Mouse (Mus musculus): ENCODE data around the gene Pitx3. TPM values are rescaled to one million over a fixed set of nuclear protein-coding genes. Genes with fewer than 3 reads are reported as not detected.

The Pitx3 gene
- 0.41 and 0.82 TPM in 2 replicates for polyA plus RNA-seq (2014; fragmentation: Nextera tagmentation; extraction: Ambion mirVana)

DNA sequence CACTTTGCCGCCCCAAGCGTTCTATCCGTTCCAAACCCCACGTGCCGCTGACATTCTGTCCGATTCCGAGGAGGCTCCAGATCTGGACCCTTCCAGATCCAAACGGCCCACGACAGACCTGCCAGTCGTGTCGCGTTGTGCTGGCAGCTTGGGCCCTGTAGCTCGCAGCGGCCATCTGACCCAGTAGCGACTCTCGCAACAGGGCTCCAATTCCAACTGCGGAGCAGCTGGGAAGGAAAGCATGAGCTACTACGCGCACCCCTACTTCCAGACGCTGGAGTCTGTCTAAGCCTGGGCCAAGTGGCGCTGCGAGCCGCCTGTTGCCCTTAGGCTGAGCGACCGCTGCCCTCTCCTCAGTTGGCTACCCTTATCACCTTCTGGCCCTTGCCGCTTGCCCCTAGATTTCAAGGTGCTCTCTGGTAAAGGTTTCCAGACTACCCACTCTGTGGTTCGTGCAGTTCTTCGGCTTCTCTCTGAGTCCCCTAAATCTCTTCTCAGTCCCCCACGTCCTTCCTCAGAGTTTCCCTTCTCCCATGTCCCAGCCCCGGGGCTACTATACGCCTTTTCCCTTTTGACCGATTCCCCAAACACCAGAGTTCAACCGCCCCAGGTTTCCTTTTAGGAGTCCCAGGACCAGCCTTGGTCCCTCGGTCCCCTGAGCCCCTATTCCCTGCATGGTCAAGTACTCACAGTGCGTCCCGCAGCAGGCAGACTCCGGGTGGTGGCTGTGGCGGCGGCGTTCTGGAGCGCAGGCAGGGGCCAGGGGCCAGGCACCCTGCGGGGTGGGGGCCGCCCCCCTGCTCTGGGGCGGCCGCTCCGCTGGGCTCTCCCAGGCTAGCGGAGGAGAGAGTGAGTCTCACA, at the start of gene Pitx3:
Pitx3 (minus strand) TSS at position 816 of the 861 bp plus-strand sequence.
- peak within 1 kb of the TSS; percentile 21 for H3K9ac ChIP-seq
- WGBS = 2% methylated on average over 47 of the region's 47 CpGs
- no peak for ATAC-seq (ENCODE audit: insufficient read depth)
- no peaks in the 10 kb centered on the region for H3K9me3 ChIP-seq (ENCODE audit: low read depth, low read length)
- peak within 1 kb of the TSS; percentile 99 for H3K4me2 ChIP-seq
- DNase-seq = peak; percentile 67
- TF ChIP-seq CTCF (IDR thresholded peaks at IDR 0.05; ENCODE audit: low read depth) = no peak
- peaks cover 71% of the 10 kb centered on the region for H3K27me3 ChIP-seq (ENCODE audit: insufficient read depth, low read length)
- peak within 1 kb of the TSS; percentile 58 for H3K4me3 ChIP-seq (ENCODE audit: low read depth, low read length)
- 0 out of 2 replicates have a peak, but pooled peaks cover 8% of the 10 kb centered on the region for H3K4me1 ChIP-seq (ENCODE audit: insufficient read depth)
- no peaks in the 10 kb centered on the region for H3K36me3 ChIP-seq (ENCODE audit: insufficient read depth)
- no peak within 1 kb of the TSS for H3K27ac ChIP-seq (ENCODE audit: low read depth)

DNA sequence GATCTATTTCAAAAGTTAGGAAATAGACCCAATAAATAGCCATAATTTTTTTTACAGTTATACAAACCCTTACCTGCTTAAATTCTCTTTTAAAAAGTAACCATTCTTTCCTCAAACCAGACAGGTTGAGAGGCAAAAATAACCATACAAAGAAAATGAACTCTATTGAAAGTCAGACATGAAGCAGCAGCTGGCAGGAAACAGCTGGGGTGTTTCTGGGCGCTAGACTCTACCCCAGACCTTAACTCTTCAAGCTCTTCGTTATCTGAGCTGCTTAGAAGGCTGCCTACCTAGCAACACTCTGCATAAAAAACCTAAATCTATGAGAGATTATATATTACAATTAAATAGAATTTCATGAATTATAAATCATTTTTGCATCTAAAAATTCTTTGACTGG, 39.1 kb upstream of the Pitx3 start:
- 60% methylated on average over 2 of the region's 2 CpGs for WGBS
- no peak for ATAC-seq (ENCODE audit: insufficient read depth)

DNA sequence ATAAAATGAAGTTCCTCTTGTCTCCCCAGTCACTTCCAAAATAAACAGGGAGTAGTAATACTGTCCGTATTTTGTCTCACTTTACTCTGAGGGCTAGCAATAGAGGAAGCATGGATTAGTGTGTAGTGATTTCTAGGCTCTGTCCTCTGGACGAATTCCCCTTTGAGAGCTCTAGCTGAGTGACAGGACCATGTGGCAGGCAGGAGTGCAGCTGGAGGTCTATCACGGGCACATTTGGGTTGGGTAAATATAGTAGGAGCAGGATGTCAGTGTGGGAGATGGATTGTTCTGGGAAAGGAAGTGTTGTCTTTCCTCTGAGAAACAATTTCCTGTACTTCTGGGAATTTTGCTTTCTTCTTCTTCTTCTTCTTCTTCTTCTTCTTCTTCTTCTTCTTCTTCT, 38.5 kb upstream of the Pitx3 start:
- ATAC-seq (ENCODE audit: insufficient read depth) = no peak
- Histone ChIP-seq H3K4me1 (ENCODE audit: insufficient read depth) (0 out of 2 replicates have a peak, but pooled peaks cover 4% of the 10 kb centered on the region), H3K36me3 (ENCODE audit: insufficient read depth) (peaks cover 4% of the 10 kb centered on the region), H3K9me3 (ENCODE audit: low read depth, low read length) (no peaks in the 10 kb centered on the region), H3K4me3 (ENCODE audit: low read depth, low read length) (no peak overlapping the region), H3K4me2 (no peak overlapping the region), H3K27me3 (ENCODE audit: insufficient read depth, low read length) (no peaks in the 10 kb centered on the region), H3K27ac (ENCODE audit: low read depth) (no peak overlapping the region), H3K9ac (no peak overlapping the region)
- no peak for TF ChIP-seq CTCF (IDR thresholded peaks at IDR 0.05; ENCODE audit: low read depth)
- peak; percentile 39 for DNase-seq
- 12% methylated on average over 3 of the region's 3 CpGs for WGBS

More for the DNA sequence above, 39.1 kb upstream of the Pitx3 start:
- no peak overlapping the region for H3K9ac ChIP-seq
- H3K4me2 ChIP-seq = no peak overlapping the region
- H3K27ac ChIP-seq (ENCODE audit: low read depth) = no peak overlapping the region
- no peak for TF ChIP-seq CTCF (IDR thresholded peaks at IDR 0.05; ENCODE audit: low read depth)
- H3K36me3 ChIP-seq (ENCODE audit: insufficient read depth) = peaks cover 4% of the 10 kb centered on the region
- H3K4me1 ChIP-seq (ENCODE audit: insufficient read depth) = 0 out of 2 replicates have a peak, but pooled peaks cover 4% of the 10 kb centered on the region
- H3K9me3 ChIP-seq (ENCODE audit: low read depth, low read length) = no peaks in the 10 kb centered on the region
- no peak for DNase-seq
- no peak overlapping the region for H3K4me3 ChIP-seq (ENCODE audit: low read depth, low read length)
- no peaks in the 10 kb centered on the region for H3K27me3 ChIP-seq (ENCODE audit: insufficient read depth, low read length)

GRCm38 (mm10) chr19:46182241-46182640, 34.1 kb upstream of the Pitx3 start:
- ATAC-seq (ENCODE audit: insufficient read depth) (no peak), DNase-seq (no peak)
- 87% methylated on average over 3 of the region's 3 CpGs for WGBS
- no peak overlapping the region for H3K4me2 ChIP-seq
- no peak for TF ChIP-seq CTCF (IDR thresholded peaks at IDR 0.05; ENCODE audit: low read depth)
- H3K27ac ChIP-seq (ENCODE audit: low read depth) = no peak overlapping the region
- no peaks in the 10 kb centered on the region for H3K27me3 ChIP-seq (ENCODE audit: insufficient read depth, low read length)
- peaks cover 4% of the 10 kb centered on the region for H3K36me3 ChIP-seq (ENCODE audit: insufficient read depth)
- H3K4me3 ChIP-seq (ENCODE audit: low read depth, low read length) = no peak overlapping the region
- no peaks in the 10 kb centered on the region for H3K9me3 ChIP-seq (ENCODE audit: low read depth, low read length)
- 0 out of 2 replicates have a peak, but pooled peaks cover 4% of the 10 kb centered on the region for H3K4me1 ChIP-seq (ENCODE audit: insufficient read depth)
- H3K9ac ChIP-seq = no peak overlapping the region

- Histone ChIP-seq H3K9ac (no peak overlapping the region), H3K27ac (ENCODE audit: low read depth) (no peak overlapping the region), H3K9me3 (ENCODE audit: low read depth, low read length) (no peaks in the 10 kb centered on the region), H3K4me3 (ENCODE audit: low read depth, low read length) (no peak overlapping the region), H3K27me3 (ENCODE audit: insufficient read depth, low read length) (no peaks in the 10 kb centered on the region), H3K4me1 (ENCODE audit: insufficient read depth) (no peaks in the 10 kb centered on the region), H3K36me3 (ENCODE audit: insufficient read depth) (peaks cover 4% of the 10 kb centered on the region), H3K4me2 (no peak overlapping the region)
- 86% methylated on average over 2 of the region's 2 CpGs for WGBS
- no peak for TF ChIP-seq CTCF (IDR thresholded peaks at IDR 0.05; ENCODE audit: low read depth)
- no peak for ATAC-seq (ENCODE audit: insufficient read depth)
- no peak for DNase-seq
Observed at GRCm38 (mm10) chr19:46180274-46180673, 32.1 kb upstream of the Pitx3 start.

DNA sequence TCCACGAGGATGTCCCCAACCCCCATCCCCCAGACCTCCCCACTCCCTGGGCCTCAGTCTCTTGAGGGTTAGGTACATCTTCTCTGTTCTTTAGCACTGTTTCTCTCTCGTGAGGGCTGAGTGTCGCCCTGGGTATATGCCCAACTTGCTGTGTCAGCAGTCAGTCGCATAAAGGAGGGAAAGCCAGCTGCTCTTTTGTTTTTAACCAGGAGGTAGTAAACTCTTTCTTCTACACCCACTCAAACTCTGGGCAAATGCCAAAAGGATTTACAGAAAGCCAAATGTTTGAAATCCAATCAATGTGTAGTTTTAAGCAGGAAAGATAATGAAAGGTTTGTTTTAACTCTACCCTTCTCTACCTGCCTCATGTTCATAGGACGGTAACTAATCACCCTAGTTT, 28.9 kb upstream of the Pitx3 start:
- Histone ChIP-seq H3K27ac (ENCODE audit: low read depth) (no peak overlapping the region), H3K4me1 (ENCODE audit: insufficient read depth) (no peaks in the 10 kb centered on the region), H3K27me3 (ENCODE audit: insufficient read depth, low read length) (no peaks in the 10 kb centered on the region), H3K9ac (no peak overlapping the region), H3K36me3 (ENCODE audit: insufficient read depth) (0 out of 2 replicates have a peak, but pooled peaks cover 7% of the 10 kb centered on the region), H3K4me2 (no peak overlapping the region), H3K4me3 (ENCODE audit: low read depth, low read length) (no peak overlapping the region), H3K9me3 (ENCODE audit: low read depth, low read length) (no peaks in the 10 kb centered on the region)
- no peak for TF ChIP-seq CTCF (IDR thresholded peaks at IDR 0.05; ENCODE audit: low read depth)
- 37% methylated on average over 5 of the region's 5 CpGs for WGBS
- no peak for ATAC-seq (ENCODE audit: insufficient read depth)
- DNase-seq = no peak

GRCm38 (mm10) chr19:46175173-46175572, 27.0 kb upstream of the Pitx3 start:
- H3K4me2 ChIP-seq = no peak overlapping the region
- ATAC-seq (ENCODE audit: insufficient read depth) (no peak; the same call in 1 of the 2 replicates), DNase-seq (peak; percentile 15)
- H3K27ac ChIP-seq (ENCODE audit: low read depth) = 0 out of 2 replicates have a peak overlapping the region, but pooled peaks have one; percentile 1
- no peaks in the 10 kb centered on the region for H3K4me1 ChIP-seq (ENCODE audit: insufficient read depth)
- no peak for TF ChIP-seq CTCF (IDR thresholded peaks at IDR 0.05; ENCODE audit: low read depth)
- peaks cover 21% of the 10 kb centered on the region for H3K36me3 ChIP-seq (ENCODE audit: insufficient read depth)
- no peaks in the 10 kb centered on the region for H3K27me3 ChIP-seq (ENCODE audit: insufficient read depth, low read length)
- no peaks in the 10 kb centered on the region for H3K9me3 ChIP-seq (ENCODE audit: low read depth, low read length)
- no peak overlapping the region for H3K9ac ChIP-seq
- no peak overlapping the region for H3K4me3 ChIP-seq (ENCODE audit: low read depth, low read length)

Measured in lung, embryonic 14.5 days (tissue).